ENCODE assay signal across 9 mouse cellular contexts in genomic region chr5:151393821-151394662, GRCm38 (mm10). TPM values are rescaled to one million over a fixed set of nuclear protein-coding genes. Genes with fewer than 3 reads are reported as not detected.
DNase-seq lines count a peak whose midpoint lies in the region; ATAC-seq lines count a peak whose summit lies in the region.
"Had no signal": no experiment of that assay in that cellular context is flagged by ENCODE, and none has a peak within 500 bp of the region (broad histone marks: within the 10 kb centered on the region; RNA-seq: fewer than 3 reads in every experiment).

No protein-coding gene starts in this region.

- no peak overlapping the region for H3K4me3 ChIP-seq in kidney, embryonic 14.5 days (ENCODE audit: low read length)
- H3K4me3 ChIP-seq in heart, embryonic 13.5 days = no peak overlapping the region
- H3K4me3 ChIP-seq in forebrain, embryonic 12.5 days (replicated peaks) = no peak overlapping the region
- H3K4me3 ChIP-seq in forebrain, embryonic 11.5 days (ENCODE audit: low read depth, low read length) = no peak overlapping the region

- 43% methylated on average over 7 of the region's 7 CpGs for WGBS in kidney, embryonic 14.5 days
- 55% methylated on average over 7 of the region's 7 CpGs for WGBS in heart, embryonic 13.5 days
- 48% methylated on average over 7 of the region's 7 CpGs for WGBS in forebrain, embryonic 12.5 days
- WGBS in forebrain, embryonic 11.5 days = 52% methylated on average over 7 of the region's 7 CpGs

- no peaks in the 10 kb centered on the region for H3K4me1 ChIP-seq in kidney, embryonic 14.5 days (ENCODE audit: control insufficient read depth, insufficient read depth, low read length)
- peaks cover 20% of the 10 kb centered on the region; the same call in 1 of the 2 replicates for H3K4me1 ChIP-seq in heart, embryonic 13.5 days
- H3K4me1 ChIP-seq in forebrain, embryonic 12.5 days = no peaks in the 10 kb centered on the region
- H3K4me1 ChIP-seq in forebrain, embryonic 11.5 days (replicated peaks; ENCODE audit: control insufficient read depth, insufficient read depth, low read length) = no peaks in the 10 kb centered on the region

- peak overlapping the region; percentile 75 for H3K27ac ChIP-seq in kidney, embryonic 14.5 days (ENCODE audit: low read depth, low read length)
- H3K27ac ChIP-seq in heart, embryonic 13.5 days (replicated peaks) = peak overlapping the region; percentile 77
- no peak overlapping the region for H3K27ac ChIP-seq in forebrain, embryonic 12.5 days
- no peak overlapping the region for H3K27ac ChIP-seq in forebrain, embryonic 11.5 days (ENCODE audit: low read depth, low read length)

- H3K4me2 ChIP-seq in kidney, embryonic 14.5 days (replicated peaks; ENCODE audit: low read depth, low read length) = no peak overlapping the region
- no peak overlapping the region for H3K4me2 ChIP-seq in heart, embryonic 13.5 days
- H3K4me2 ChIP-seq in forebrain, embryonic 12.5 days = no peak overlapping the region
- no peak overlapping the region for H3K4me2 ChIP-seq in forebrain, embryonic 11.5 days (ENCODE audit: low read depth, low read length, severe bottlenecking)

- H3K9ac ChIP-seq in kidney, embryonic 14.5 days (ENCODE audit: low read depth, low read length) = no peak overlapping the region
- H3K9ac ChIP-seq in heart, embryonic 13.5 days = no peak overlapping the region
- no peak overlapping the region for H3K9ac ChIP-seq in forebrain, embryonic 12.5 days
- no peak overlapping the region for H3K9ac ChIP-seq in forebrain, embryonic 11.5 days (ENCODE audit: low read length)

- H3K9me3 ChIP-seq in kidney, embryonic 14.5 days (ENCODE audit: control insufficient read depth, low read length) = no peaks in the 10 kb centered on the region
- H3K9me3 ChIP-seq in heart, embryonic 13.5 days = no peaks in the 10 kb centered on the region
- no peaks in the 10 kb centered on the region for H3K9me3 ChIP-seq in forebrain, embryonic 12.5 days
- no peaks in the 10 kb centered on the region for H3K9me3 ChIP-seq in forebrain, embryonic 11.5 days (ENCODE audit: control insufficient read depth, low read length)

- no peaks in the 10 kb centered on the region for H3K27me3 ChIP-seq in kidney, embryonic 14.5 days (ENCODE audit: control insufficient read depth, insufficient read depth, low read length)
- H3K27me3 ChIP-seq in heart, embryonic 13.5 days (replicated peaks) = no peaks in the 10 kb centered on the region
- no peaks in the 10 kb centered on the region for H3K27me3 ChIP-seq in forebrain, embryonic 12.5 days
- H3K27me3 ChIP-seq in forebrain, embryonic 11.5 days (ENCODE audit: control insufficient read depth, insufficient read depth, low read length) = no peaks in the 10 kb centered on the region

- H3K36me3 ChIP-seq in kidney, embryonic 14.5 days (ENCODE audit: control insufficient read depth, insufficient read depth, low read length) = no peaks in the 10 kb centered on the region
- H3K36me3 ChIP-seq in heart, embryonic 13.5 days = no peaks in the 10 kb centered on the region
- H3K36me3 ChIP-seq in forebrain, embryonic 12.5 days (replicated peaks) = no peaks in the 10 kb centered on the region
- no peaks in the 10 kb centered on the region for H3K36me3 ChIP-seq in forebrain, embryonic 11.5 days (ENCODE audit: control insufficient read depth, insufficient read depth, low read length)

- no peak for DNase-seq in kidney, adult 8-10 months
- DNase-seq in adipocyte (ENCODE audit: low spot score) = peak; percentile 73
- peak; percentile 44 for DNase-seq in lung, postnatal 25 days (ENCODE audit: low spot score)
- DNase-seq in forebrain, embryonic 11.5 days (ENCODE audit: low spot score) = no peak

- 0 out of 2 replicates have a peak, but pooled peaks have one; percentile 49 for ATAC-seq in kidney, embryonic 14.5 days (ENCODE audit: low FRiP score, low TSS enrichment)
- ATAC-seq in heart, embryonic 13.5 days (ENCODE audit: extremely low read depth, insufficient number of reproducible peaks, low FRiP score, low TSS enrichment) = no peak
- ATAC-seq in forebrain, embryonic 12.5 days (ENCODE audit: low FRiP score) = no peak
- ATAC-seq in activated CD4-positive, CD25-positive, alpha-beta regulatory T cell, adult 4 months = no peak
- no peak for ATAC-seq in forebrain, embryonic 11.5 days (replicated peaks; ENCODE audit: low FRiP score)

RNA-seq across cellular contexts. Expression of gene Gm42906, which starts 33.9 kb away (rescaled TPM):
- not detected in 2 replicates for polyA plus RNA-seq in kidney, embryonic 14.5 days (2014; fragmentation: Nextera tagmentation; extraction: Ambion mirVana)
- polyA plus RNA-seq in heart, embryonic 13.5 days (2015; fragmentation: Nextera tagmentation; extraction: Ambion mirVana) = not detected in 2 replicates
- not detected in 2 replicates for polyA plus RNA-seq in forebrain, embryonic 12.5 days (2016; fragmentation: Nextera tagmentation; extraction: Ambion mirVana)
- polyA plus RNA-seq in activated CD4-positive, CD25-positive, alpha-beta regulatory T cell, adult 4 months (2017; shearing (Covaris generic)) = not detected
- polyA plus RNA-seq in forebrain, embryonic 11.5 days (2014; fragmentation: Nextera tagmentation; extraction: Ambion mirVana) = not detected in 2 replicates
- polyA plus RNA-seq: frontal cortex, adult 2 months had no signal

Comparison
In these comparisons a context has a peak if more than half of its experiments do, and no peak if none do; other contexts are left out.
1. H3K27ac ChIP-seq: peak in kidney, embryonic 14.5 days (single experiment) and heart, embryonic 13.5 days (single experiment); none in forebrain, embryonic 12.5 days (single experiment) and forebrain, embryonic 11.5 days (single experiment).
2. DNase-seq: peak in adipocyte (single experiment) and lung, postnatal 25 days (single experiment); none in kidney, adult 8-10 months (0 of 2) and forebrain, embryonic 11.5 days (single experiment).